Mouse (Mus musculus) thymus, postnatal 25 days (tissue): ENCODE results near the gene Ttc27.

Source experiments
- DNase-seq: peaks from one replicate; pipeline ENCODE4 v3.0.0; 2022

Ttc27 gene

DNA sequence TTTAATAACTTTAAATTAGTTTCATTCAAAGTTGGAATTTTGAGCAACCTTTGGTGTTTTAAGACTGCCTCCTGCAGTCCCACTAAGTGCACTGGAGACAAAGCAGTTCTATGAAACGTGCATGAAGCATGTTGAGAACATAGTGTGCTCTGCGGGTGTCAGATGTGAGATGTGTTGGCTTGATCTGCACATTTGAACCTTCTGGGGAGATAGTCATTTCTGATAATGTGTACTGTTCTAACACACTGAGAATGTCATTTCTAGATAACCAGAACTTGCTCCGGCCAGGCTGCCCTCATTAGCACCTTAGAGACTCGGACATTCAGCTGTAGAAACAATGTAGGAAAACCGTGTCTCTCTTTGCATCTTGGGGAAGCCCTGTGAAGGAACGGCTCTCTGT is 126.0 kb downstream of the Ttc27 start:
- no peak for DNase-seq

DNA sequence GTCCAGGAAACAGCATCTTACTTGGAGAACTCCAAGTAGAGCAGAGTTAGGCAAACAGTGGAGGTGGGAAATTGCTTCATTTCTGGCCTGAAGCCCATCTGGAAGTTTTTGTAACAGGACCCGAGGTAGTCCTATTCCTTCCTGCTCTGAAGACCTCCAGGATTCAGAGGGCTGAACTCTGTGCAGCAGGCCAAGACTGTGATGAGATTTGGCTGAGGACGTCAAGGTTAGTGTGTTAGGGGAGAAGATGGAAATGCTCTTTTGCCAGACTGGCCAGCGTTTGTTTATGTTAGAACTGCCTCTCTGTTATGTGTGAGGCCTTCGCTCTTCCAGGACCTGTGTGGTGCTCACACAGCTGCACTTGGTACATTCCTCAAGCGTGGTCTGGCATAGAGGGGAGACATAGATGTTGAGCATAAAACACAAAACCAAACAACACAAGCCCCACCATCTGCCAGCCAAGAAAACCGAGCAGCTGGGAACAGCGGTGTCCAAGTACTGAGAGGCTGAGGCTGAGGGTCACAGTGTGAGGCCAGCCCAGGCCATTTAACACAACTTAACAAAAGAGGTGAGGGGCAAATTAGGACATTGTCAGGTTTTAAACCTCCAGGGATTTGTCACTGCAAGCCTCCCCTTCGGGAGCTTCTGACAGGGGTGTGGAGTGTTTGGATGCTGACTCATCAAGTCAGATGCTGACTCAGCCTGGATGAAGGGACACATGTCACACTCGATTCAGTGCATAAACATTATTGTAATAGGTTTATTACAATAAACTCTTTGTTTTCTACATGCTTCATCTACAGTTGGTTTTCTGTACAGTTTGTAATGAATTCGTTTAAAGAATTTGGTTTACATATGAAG is 128.7 kb downstream of the Ttc27 start:
- no peak for DNase-seq

DNA sequence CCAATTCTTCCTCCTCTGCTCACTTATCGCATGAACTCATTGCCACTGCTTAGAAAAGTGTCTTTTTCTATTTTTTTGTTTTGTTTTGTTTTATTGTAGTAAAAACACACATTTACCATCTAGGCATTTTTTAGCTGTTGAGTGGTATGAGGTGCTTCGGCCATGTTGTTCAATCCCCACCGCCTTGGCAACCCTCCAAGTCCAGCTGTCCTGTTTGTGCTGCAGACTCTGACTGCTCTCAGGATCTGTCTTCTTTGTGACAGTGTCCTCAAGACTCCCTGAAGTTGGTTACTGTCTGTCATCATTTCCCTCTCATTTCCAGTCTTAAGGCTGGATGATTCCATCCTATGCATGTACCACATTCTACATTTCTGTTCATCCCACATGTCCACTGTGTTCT is 132.7 kb downstream of the Ttc27 start:
- DNase-seq, result no peak

DNA sequence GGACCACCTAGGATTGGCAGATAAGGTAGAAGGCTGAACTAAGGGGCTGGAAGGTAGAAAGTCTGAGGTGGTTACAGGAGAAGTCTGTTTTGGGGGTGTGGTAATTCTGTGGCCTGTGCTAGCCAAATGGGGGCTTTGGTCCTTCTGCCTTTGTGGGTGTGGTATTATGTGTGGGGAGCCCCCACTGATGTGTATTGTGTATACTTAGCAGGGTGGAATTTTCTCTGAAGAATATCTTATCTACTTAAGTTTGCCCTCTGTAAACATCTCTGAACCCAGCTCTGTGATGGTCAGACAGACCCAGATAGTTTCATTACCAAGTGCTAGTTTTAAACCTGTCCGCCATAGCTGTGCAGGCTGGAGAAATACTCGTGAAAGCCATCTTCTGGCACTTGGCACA is 141.8 kb downstream of the Ttc27 start:
- DNase-seq, result no peak

DNA sequence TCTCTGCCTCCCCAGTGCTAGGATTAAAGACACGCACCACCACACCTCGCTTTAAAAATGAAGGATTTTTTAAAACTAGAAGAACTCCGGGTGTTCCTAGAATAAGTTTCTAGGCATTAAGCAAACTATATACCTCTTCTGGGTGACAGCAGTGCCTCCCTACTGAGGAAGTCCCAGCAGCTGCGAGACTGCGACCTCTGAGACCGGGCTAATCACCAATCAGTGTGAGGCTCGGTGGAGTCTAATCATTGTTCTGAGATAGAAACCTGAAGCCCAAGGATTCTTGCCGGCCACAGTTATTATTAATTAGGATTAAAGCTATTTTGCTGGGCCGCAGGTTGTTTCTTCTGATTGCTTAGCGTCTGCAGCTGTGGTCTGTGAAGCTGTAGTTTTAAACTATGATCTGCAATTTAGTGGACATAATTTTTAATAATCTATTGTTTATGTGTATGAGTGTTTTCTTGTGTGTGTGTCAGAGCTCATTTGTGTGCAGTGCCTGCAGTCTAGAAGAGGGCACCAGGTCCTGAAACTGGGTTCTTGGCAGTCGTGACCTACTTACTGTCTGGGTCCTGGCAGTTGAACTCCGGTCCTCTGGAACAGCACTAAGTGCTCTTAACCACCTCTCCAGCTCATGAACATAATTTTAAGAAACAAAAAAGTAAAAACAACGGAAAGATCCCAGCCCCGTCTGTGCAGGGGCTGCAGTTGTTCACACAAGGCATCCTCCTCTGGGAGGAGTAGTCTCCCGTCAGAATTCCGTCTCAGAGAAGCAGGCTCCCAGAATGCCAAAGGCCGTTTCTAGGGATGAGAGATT is 142.9 kb downstream of the Ttc27 start:
- no peak for DNase-seq

DNA sequence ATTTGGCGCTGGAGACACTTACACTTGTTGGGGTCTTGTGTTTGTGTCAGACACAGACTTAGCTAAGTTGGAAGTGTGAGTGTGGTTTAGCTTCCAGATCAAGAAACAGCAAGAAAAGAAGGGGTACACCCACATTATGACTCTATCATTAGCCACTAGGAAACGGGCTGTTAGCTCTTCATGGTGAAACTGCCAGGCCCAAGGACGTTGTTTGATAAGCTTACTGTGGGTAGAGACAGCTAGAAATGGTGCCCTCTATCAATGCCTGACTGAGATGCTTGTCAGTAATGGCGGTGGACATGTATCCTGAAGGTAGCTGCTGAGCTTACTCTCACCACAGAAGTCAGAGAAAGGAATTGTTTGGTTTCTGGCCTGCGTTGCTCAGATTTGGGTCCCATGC is 146.3 kb downstream of the Ttc27 start:
- no peak for DNase-seq

DNA sequence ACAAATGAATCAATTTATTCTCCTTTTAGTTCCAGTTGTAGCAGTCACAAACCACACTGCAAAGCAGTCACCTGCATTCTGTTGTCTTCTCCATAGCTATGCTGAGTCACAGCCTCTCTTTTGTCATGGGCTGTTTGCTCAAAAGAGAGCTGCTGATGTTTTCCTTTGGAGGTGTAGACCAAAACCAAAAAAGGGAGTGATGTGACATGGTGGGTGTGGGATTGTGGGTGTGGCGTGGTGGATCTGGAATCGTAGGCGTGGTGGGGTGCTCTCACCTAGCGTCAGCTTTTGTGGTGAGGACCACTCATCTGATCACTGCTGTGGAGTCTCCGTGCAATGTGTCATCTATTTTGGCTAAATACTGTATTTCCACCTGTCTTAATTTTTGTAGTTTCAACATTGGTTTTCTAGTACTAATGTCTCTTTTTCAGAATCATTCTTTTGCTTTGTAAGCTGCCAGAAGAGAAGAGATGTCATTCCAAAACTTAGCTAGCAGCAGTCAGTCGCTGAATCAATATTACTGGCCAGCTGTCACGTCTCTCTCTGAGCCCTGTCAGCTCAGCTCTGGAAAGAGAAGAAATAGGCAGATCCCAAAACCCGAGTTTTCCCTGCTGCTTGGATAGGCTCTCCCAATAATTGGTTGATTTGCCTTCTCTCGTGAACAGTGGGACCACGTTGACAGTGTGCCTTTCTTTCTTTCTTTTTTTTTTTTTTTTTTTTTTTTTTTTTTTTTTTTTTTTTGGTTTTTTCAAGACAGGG is 147.4 kb downstream of the Ttc27 start:
- no peak for DNase-seq

DNA sequence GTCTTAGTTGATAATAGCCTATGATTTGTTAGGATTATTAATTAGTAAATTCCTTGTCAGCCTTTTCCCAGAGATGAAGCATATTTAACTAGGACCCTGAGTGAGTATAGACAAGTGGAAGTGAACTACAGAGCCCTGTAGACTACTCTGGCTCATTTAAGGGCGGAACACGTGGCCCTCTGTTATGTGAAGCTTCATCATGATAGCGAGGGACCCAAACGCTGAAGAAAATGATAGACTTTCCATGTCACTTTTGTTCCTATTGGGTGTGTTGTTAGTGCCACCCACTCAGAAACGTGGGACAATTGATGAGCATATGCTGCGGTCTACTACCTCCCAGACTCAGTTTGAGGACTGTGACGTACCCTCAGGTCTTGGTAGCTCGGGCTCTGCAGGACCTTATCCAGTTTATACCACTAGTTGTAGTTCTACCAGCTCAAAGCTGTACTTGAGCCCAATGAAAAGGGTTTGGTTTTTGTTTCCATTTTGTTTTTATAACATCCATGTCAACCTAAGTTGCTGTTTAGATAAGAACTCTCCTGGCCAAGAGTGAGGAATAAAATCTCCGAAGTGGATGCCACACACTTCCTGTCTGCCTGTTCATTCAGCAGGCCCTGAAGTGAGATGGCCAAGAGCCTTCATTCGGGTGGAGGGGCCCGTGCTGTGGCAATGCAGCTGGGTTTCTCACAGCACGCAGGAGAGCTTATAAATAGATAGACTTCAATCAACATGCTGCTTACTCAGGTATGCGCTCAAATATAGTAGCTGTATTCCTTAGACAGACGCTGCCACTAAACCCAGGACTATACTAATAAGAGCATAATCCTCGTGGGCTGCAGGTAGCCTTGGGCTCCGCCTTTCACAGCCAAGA is 148.4 kb downstream of the Ttc27 start:
- no peak for DNase-seq

DNA sequence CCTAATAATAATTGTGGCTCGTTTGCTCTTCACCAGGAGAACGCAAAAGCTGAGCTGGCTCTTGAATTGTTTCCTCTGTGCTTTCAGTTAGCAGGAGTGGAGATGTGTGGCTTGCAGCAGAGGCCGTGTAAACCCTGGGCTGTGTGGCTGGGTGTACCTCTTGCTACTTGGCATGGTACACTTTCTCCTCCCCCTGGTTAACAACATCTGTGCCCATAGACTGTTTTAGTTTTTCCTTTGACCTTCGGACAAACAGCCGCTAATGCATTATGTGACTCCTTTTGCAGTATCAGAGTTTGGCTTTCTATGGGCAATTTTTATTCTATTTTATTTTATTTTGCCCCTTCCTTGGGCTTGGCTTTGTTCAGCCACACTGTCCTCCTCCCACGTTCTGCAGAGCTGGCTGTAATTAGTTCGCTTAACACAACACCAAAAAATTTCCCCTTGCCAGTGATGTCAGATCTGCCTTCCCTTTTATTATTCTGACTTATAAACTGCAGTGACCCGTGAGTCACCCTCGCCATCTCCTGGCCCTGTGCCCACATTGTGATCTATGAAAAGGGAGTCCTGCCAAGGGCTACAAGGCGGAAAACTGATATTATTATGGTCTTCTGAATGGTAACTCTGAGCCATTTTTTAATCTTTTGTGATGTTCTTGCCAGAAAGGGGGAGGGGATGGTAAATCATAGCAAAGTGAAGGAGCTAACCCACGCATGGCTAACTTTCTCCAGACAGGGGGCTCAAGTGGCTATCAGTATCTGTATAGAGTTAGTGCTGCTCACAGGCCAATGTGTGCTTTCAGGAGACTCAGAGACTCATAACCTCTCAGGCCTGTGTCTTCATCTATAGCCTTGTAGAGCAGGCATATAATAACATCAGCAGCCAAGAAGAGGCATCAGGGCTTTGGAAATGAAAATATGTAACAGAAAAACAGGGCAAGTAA is 149.3 kb downstream of the Ttc27 start:
- DNase-seq, result no peak

DNA sequence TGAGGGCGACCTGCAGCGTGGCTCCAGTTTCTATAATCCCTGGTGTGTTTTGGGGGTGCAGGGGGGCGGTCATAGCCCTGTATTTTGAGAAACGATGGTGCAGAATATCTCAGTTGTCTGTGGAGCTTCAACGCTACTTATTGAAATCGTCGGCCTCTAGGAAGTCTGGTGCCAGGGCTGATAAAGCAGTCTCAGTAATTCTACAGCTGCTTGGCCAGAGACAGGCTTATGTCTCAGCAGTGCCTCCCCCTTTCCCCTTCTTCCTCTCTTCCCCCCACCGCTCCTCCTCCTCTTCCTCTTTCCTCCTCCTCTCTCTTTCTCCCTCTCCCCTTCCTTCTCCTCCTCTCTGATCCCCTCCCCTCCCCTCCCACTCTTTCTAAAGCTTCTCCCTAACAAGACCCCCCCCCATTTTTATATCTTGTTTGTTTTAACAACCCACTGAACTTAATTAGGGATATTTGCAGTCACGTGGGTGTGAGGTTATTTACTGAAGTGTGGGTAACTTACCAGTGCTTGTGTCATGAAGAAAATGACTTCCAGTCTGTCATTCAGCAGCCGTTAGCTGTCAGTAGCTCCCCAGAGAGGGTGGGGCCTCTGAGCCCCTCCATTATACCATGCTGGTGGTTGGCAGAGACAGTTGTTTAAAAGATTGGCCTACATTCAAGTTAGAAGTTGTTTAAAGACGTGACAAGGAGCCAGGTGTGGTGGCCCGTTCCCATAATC is 150.8 kb downstream of the Ttc27 start:
- no peak for DNase-seq

DNA sequence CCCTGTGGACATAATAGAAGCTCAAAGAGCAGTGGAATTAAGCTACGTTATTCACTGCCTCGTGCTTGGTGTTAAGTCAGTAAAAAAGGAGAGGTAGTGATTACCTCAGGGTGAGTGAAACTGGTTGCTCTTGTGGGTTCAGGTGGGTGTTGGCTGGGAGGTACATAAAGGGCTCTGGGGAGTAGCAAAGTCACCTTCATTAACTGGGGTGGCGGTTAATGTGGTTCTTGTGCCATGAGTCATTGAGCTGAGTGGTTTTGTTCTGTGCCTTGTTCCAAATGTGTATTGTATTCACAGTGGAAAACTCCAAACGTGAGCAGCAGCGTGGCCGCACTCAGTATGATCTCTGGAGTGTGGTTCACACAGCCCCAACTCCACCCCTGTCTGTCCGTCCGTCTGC is 152.0 kb downstream of the Ttc27 start:
- DNase-seq, result no peak

DNA sequence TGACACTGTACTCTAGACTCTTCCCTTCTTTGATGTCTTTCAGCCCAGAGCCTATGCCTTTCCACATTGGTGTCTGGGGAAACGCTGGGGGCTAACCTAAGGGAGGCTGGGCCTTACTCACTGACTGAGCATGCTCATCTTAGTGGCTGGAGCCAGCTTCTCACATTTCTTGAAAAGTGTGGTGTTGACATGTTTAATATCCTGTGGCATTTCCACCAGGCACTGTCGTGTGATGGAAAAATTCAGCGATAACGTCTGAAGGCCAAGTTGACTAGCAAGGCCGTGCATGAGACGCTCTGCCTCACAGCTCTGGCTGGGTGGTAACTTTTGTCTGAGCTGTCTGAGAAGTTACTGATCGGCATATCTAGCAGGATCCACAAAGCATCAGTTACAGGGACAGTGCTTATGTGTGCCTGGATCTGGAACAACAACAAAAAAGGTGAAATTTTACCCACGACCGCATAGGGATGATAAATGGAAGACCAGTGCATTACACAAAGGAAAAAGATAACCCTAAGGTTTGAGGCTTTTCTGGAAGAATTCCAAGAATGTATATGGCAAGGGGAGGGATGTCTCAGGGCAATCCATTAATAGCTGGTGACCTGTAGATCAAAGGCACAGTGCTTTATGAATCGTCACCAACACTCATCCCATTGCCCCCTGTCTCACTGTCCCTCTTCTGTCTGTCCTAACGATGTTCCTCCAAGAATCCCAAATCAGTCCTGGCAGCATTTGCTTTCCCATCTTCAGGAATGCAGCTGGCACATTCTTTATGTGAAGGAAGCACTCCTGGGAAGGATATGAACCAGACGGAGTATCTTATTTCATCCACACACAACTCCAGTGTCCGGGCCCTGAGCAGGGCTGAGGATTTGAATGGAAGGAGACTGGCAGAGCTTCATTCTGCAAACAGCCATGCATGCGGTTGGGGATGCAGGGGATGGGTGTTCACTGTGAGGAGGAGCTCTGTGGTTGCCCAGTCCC is 152.9 kb downstream of the Ttc27 start:
- no peak for DNase-seq

DNA sequence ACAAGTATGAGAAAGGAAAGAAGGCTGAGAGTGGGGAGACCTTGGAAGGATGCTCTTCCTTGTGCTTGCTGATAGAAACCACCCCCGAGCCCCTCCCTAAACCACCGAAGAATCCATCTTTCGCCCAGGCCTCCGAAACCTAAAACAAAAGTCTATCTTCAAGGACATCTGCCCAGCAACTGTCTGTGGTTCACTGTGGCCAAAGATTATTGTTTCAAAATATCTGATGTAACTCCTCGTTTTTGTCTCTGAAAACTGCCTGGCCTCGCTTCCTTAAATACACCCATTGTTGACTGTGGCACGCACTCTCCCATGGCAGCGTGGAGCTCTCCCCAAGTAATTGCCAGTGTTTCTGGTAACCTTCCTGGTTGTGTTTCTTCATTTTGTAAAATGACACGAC is 155.0 kb downstream of the Ttc27 start:
- DNase-seq, result no peak

DNA sequence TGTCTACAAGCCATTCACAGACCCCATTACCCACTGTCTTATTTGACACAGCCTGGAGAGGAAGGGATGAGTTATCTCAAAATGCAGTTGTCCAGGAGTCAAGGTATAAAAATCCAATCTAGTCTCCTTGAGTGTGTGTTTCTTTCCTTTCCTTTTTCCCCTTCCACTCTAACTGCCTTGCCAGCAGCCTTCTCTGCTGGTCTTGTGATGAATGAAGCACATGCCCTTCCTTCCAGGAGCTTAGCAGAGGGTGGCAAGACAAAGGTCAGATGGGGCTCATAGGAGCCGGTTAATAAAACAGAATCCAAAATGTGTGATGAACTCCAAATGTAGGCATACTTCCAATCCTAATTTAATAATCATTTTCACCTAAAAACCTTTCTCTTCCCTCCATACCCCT is 156.2 kb downstream of the Ttc27 start:
- no peak for DNase-seq

DNA sequence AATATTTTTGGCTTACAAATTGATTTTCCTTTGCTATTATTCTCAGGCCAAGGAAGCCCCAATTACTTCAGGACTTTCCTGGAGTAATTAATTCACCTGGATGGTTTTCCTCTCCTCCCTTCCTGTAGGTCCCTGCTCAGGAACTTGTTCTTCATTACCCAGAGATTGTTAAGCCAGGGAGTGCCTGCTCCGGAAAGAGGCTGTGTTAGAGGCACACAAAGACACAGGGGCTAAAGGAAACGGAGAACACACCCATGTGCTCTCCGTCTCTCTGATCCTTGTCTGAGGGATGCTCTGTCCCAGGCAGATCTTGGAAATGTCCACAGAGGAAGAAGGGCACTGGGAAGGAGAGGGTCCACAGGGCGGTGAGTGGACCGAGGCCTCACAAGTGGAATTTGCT is 158.2 kb downstream of the Ttc27 start:
- DNase-seq, result no peak

DNA sequence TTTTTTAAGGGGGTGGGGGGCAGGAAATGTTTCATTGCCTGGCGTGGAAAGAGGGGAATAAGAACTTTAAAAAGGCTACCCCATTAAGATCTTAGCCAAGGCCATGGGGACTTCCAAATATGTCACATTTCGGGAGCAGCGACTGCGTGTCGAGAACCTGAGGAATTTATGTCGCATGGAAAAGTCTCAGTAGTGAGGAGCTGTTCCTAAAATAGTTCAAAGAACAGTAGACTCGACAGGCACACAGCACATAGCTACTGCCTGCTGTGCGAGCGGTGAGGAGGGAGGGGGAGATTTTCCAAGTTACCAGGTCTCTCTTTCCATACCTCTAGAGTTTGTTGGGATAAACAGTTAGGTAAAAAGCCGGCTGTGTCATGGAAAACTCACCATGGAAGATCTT is 159.4 kb downstream of the Ttc27 start:
- DNase-seq, result no peak

DNA sequence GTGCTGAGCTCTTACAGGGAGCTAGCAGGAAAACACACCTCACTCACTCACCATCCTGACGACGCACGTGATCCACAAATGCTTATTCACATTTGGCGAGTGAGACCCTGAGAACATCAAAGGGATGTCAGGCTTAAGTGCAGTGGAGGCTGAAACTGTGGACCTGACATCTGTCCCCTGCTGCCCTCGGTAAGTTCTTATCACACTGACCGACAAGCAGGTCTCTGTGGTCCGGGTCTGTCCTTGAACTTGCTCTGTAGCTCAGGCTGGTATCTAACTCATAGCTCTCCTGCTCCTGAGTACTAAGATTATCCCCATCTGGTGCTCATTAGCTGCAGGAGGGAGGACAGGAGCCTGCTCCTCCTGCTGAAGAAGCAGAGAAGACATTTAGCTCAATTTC is 162.2 kb downstream of the Ttc27 start:
- DNase-seq, result no peak

DNA sequence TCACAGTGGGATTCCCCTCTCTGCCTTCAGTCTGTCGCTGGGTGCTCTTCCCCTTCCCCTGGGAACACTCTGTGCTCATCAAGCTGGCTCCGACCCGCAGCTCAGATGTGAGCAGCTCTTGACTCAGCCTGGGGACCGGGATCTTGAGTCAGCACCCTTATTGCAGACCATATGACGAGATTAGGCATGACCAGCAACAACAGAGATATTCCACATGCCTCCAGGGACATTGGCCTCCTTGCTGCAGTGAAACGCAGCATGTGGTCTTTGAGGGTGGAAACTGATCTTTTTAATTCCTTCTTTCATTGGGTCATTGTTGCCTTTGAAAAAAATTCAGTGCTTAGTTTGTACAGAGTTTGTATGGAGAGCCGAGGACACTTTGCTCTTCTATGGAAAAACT is 169.5 kb downstream of the Ttc27 start:
- DNase-seq, result no peak

DNA sequence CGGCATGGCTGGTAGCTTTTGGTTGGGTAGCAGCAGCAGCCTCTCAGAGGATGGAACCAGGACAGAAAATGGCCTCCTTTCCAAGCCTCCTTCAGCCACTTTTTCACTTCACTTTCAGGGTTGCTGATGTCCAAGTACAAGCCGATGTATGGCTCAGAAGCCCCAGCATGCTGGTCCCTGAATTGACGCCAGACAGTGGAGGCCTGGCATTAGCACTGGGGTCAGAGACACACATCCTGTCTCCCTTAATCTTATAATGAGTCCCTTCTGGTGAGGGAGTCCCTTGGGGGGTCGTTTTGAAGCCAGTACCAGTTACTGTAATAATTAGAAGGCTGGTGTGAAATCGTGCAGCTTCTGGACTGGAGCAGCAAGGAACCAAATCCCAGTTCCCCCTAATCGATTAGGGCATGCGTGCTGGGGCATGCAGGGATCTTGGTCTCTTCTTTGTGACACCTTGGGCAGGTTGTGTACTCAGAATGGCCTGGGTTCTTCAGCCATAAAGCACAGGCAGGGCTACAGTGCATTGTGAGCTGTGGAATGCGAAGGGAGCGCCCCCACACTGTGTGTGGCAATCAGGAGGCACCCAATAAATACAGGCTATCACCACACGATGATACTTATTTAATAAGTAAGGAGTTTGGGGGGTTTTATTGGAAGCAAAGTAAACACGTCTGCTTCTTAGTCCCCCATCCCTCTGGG is 171.5 kb downstream of the Ttc27 start:
- DNase-seq, result no peak
